Mouse (Mus musculus) myocyte (in vitro differentiated cells): ENCODE results near the gene Usp48.

Experiments
- CEBPB ChIP-seq: IDR thresholded peaks from 2 replicates; pipeline ENCODE4 v1.6.1; 2011; ENCODE audit warnings: mild to moderate bottlenecking, moderate library complexity; ENCODE audit not compliant: poor library complexity, insufficient read depth, severe bottlenecking
- E2F4 ChIP-seq: IDR thresholded peaks from one replicate; pipeline ENCODE4 v1.6.1; 2011; ENCODE audit warnings: mild to moderate bottlenecking, control low read depth, moderate library complexity; ENCODE audit not compliant: insufficient read depth
- MYOG ChIP-seq, 3 experiments: IDR thresholded peaks; one replicate each; pipeline ENCODE4 v1.6.1; 2011; ENCODE audit warnings: control low read depth in 2 of 3, low read depth in 2 of 3, mild to moderate bottlenecking in 2 of 3; ENCODE audit not compliant: insufficient read length in 2 of 3, control insufficient read depth in 1 of 3, insufficient read depth in 1 of 3
- POLR2A ChIP-seq: IDR thresholded peaks from one replicate; pipeline ENCODE4 v1.6.1; 2011; ENCODE audit warnings: low read depth, mild to moderate bottlenecking, control low read depth, moderate library complexity; ENCODE audit not compliant: insufficient read length
- POLR2AphosphoS2 ChIP-seq: IDR thresholded peaks from one replicate; pipeline ENCODE4 v1.6.1; 2011; ENCODE audit warnings: low read depth, control low read depth; ENCODE audit not compliant: insufficient read length
- TCF12 ChIP-seq: IDR thresholded peaks from one replicate; pipeline ENCODE4 v1.6.1; 2011; ENCODE audit warnings: mild to moderate bottlenecking, control low read depth; ENCODE audit not compliant: poor library complexity, insufficient read depth, severe bottlenecking
- TCF3 ChIP-seq: IDR thresholded peaks from one replicate; pipeline ENCODE4 v1.6.1; 2011; ENCODE audit warnings: low read depth, control low read depth; ENCODE audit not compliant: insufficient read length
- USF1 ChIP-seq: IDR thresholded peaks from one replicate; pipeline ENCODE4 v1.6.1; 2011; ENCODE audit warnings: low read depth, mild to moderate bottlenecking, control low read depth, moderate library complexity

GRCm38 (mm10) chr4:137664433-137664979 is 71.0 kb downstream of the Usp48 start, which contains the start of gene Rap1gap:
- TF ChIP-seq MYOG (IDR thresholded peaks at IDR 0.05; ENCODE audit: control insufficient read depth in 1 of 3, insufficient read depth in 1 of 3, insufficient read length in 2 of 3, low read depth in 2 of 3) (no peak), POLR2A (no peak), USF1 (no peak), TCF12 (no peak), TCF3 (no peak), CEBPB (no peak), POLR2AphosphoS2 (no peak), E2F4 (no peak)
